Mouse (Mus musculus) olfactory bulb, adult 2 months (tissue): Measurements from ENCODE around the gene Abca12. TPM values are rescaled to one million over a fixed set of nuclear protein-coding genes. Genes with fewer than 3 reads are reported as not detected.

ENCODE experiments used
- H3K27ac ChIP-seq: fragments of 200-500 bp; 2 replicates; pipeline ENCODE4 v1.5.1; 2012; ENCODE audit warnings: low read depth, low read length; ENCODE audit not compliant: insufficient read depth
- H3K4me1 ChIP-seq: fragments of 200-500 bp; 2 replicates; pipeline ENCODE4 v1.6.1; 2012; ENCODE audit warnings: low read length; ENCODE audit not compliant: control insufficient read depth, insufficient read depth
- H3K4me3 ChIP-seq: fragments of 200-500 bp; 2 replicates; pipeline ENCODE4 v1.5.1; 2012; ENCODE audit warnings: mild to moderate bottlenecking, low read depth, low read length, moderate library complexity; ENCODE audit not compliant: insufficient read depth
- CTCF ChIP-seq: fragments of 200-500 bp; IDR thresholded peaks from 2 replicates; pipeline ENCODE4 v1.5.1; 2012; ENCODE audit warnings: low read depth, mild to moderate bottlenecking, low read length, moderate library complexity; ENCODE audit not compliant: insufficient read depth
- POLR2A ChIP-seq: fragments of 200-500 bp; IDR thresholded peaks from 2 replicates; pipeline ENCODE4 v1.6.1; 2012; ENCODE audit warnings: mild to moderate bottlenecking, low read depth, low read length, moderate library complexity; ENCODE audit not compliant: insufficient read depth
- WGBS: fragments of 180-500 bp; shearing (Covaris S2); methylation state at CpG from one replicate; pipeline ENCODE4 v1.1.7; 2018; 5-methylcytosine and 5-hydroxymethylcytosine counted together
- polyA plus RNA-seq: library from polyadenylated mRNA; stranded (reverse); fragments of >200 nt; gene quantifications from 2 replicates; pipeline ENCODE4 v1.2.4, GENCODE M21; 2012; ENCODE audit warnings: low replicate concordance; ENCODE audit not compliant: missing spikeins, insufficient read depth, insufficient read length

The Abca12 gene
- polyA plus RNA-seq, 1 experiment: not detected

DNA sequence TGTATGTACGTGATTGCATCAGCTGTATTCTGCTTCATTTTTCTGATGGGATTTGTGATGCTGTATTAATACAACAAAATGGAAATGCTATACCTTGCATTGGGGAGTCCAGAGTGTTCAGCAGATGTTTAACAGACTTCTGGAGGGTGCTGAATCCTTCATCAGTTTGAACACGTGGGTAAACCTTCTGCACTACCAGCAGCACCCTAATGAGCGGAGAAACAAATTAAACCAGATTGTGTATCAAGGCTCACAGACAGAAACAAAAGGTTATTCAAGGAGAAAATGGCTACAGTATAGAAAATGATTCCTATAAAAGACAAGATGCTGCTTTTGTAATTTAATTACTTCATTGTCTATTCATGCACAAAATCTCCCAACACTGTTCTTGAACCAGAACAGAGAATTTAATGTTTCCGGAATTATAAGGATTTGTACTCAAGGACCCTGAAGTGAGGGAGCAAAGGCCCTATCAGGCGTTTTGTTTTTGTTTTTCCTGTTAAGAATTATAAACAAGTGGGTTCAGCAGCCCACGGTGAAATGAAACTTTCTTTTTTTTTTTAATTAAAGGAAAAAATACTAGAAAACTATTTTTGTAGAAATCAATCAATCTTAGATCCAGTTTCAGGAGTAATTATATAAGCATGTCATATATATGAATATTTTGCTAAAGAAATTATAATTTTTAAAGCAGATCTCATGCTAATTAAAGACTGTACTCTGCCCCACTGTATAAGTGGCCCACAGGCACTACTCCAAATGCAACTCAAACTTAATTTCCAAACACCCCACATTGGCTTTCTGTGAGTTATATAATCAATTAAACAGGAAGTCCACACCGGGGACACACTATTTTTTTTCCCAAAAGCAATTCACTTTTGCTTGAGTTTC, 73.1 kb downstream of the Abca12 start:
- TF ChIP-seq POLR2A (no peak), CTCF (no peak)
- H3K27ac ChIP-seq: no peak overlapping the region
- H3K4me1 ChIP-seq: no peaks in the 10 kb centered on the region
- no peak overlapping the region for H3K4me3 ChIP-seq
- 59% methylated on average over 7 of the region's 7 CpGs for WGBS

DNA sequence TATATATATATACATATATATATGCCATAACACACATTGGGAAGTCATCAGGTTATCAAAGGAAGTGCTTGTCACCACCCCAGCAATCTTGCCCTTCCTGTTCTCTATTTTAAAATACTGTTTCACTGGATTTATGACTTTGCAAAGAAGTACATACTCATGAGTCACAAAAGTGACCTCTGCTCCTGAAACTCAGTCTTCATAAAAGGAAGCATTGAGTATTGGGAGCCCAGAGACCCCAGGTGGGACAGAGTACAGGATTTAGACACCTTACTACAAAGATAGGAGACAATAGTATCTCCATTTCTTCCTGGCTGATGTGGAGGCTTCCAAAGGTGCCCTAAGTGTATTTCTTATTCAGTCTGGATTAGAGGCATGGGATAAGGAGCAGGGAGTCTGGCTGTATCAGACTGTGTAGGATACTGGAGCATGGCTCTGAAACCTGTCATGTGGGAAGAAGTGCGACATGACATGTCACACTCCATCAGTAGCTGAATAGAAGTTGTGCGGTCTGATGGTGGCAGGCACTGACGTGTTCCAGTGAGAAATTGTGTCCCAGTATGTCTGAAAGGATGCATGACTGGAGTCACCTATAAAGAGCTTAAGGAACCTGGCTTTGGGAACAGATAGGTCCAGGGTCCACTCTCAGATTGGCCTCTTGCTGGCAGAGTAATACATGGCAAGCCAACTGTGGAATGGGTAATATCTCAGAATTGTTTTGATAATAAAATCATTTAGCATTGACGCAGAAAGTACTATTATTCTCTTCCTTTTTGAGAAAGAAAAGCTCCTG, 76.0 kb downstream of the Abca12 start:
- Histone ChIP-seq H3K27ac (no peak overlapping the region), H3K4me1 (no peaks in the 10 kb centered on the region), H3K4me3 (no peak overlapping the region)
- WGBS: 88% methylated on average over 4 of the region's 4 CpGs
- no peak for TF ChIP-seq CTCF

DNA sequence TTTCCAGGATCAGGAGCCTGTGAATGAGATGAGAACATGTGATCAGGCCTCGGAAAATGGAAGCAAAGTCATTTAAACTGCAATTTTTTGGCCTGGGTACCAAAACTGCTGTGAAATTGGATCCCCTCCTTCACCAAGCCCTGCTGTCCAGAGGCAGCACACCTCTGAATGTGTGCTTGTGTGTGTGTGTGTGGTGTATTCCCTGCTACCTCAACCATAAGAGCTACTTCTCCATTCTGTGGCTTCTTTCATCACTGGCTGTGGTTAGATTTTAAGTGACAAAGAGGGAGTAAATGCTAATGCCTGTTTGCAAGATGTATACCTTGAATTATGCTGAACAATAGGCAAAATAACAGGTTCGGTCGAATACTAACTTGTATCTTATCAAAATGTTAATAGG, 84.4 kb downstream of the Abca12 start:
- Histone ChIP-seq H3K27ac (no peak overlapping the region), H3K4me3 (no peak overlapping the region), H3K4me1 (no peaks in the 10 kb centered on the region)
- 82% methylated on average over 3 of the region's 3 CpGs for WGBS
- TF ChIP-seq POLR2A (no peak), CTCF (no peak)

DNA sequence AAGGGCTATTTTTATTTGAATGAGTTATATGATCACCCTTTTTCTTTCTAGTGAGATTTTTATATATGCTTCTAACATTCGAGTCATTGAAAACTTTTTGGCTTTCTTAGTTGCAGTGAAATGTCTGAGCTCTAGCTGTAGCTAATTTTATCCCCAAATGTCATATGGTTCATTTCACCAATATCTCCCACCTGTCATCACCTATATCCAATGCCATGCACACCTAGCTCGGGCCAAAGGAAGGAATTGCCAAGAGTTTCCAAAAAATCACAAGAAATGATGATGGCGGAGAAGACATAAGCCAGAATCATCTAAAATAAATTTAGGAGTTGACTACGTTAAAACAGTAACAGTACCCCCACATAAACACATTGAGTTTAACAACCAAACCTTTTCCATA, 102.5 kb downstream of the Abca12 start:
- Histone ChIP-seq H3K27ac (no peak overlapping the region), H3K4me3 (no peak overlapping the region), H3K4me1 (no peaks in the 10 kb centered on the region)
- TF ChIP-seq POLR2A (no peak), CTCF (no peak)
- 96% methylated on average over 4 of the region's 4 CpGs for WGBS

DNA sequence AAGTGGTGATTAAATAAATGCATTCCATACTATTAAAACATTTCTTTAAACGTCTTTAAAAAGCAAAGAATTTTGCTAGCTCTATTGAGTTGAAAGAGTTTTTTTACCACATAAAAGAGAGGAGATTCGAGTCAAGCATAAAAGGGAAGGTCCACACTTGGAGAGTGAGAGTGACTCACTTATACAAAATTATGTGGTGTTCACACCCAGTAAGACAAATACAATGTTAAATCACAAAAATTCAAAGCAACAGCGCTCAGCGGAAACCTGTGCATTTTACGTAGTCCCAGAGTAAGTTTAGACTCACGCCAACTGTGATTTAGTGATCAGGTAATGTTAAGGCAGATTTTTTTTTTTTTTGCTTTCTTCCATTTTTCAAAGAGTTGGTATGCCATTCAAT, 104.1 kb downstream of the Abca12 start:
- H3K4me3 ChIP-seq: no peak overlapping the region
- H3K4me1 ChIP-seq: no peaks in the 10 kb centered on the region
- 83% methylated on average over 6 of the region's 6 CpGs for WGBS
- H3K27ac ChIP-seq: no peak overlapping the region
- TF ChIP-seq POLR2A: no peak
- no peak for TF ChIP-seq CTCF

DNA sequence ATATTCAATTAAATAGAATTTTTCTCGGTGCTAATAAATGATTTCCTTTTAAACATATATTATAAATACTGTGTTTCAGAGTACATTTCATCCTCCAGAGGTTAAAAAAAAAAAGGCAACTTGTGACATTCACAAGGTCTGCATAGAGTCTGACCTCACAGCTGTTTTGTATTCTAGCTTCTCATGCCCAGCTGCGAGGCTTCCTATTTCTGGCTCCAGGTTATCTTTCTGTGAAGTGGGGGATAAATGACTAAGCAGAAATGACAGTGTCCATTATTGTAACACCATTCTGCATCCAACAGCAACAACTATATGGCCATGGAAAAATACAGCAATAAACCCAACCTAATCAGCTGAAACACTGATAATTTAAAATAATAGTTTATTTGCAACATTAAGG, 107.3 kb downstream of the Abca12 start:
- TF ChIP-seq CTCF: no peak
- TF ChIP-seq POLR2A: no peak
- H3K4me3 ChIP-seq: no peak overlapping the region
- H3K4me1 ChIP-seq: no peaks in the 10 kb centered on the region
- 72% methylated on average over 2 of the region's 2 CpGs for WGBS
- no peak overlapping the region for H3K27ac ChIP-seq

DNA sequence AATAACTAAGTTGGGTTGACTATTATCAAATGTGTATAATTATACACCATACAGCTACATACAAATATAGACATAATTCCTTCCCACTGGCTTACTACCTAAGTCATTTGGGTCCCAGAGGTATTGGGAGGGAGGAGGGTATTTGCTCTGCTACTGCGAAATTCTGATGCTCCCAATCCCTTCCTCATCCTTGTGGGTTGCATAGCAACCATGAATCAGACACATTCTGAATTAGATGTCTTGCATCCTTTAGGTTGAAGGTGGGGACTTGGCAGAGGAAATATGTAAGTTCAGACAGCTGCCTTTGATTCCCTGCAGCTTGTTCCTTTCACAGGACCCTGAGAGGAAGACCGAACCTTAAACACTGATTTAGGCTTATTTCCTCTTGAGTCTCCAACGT, 108.5 kb downstream of the Abca12 start:
- no peak for TF ChIP-seq CTCF
- TF ChIP-seq POLR2A: no peak
- no peak overlapping the region for H3K27ac ChIP-seq
- H3K4me1 ChIP-seq: no peaks in the 10 kb centered on the region
- H3K4me3 ChIP-seq: no peak overlapping the region
- WGBS: 54% methylated on average over 3 of the region's 3 CpGs

DNA sequence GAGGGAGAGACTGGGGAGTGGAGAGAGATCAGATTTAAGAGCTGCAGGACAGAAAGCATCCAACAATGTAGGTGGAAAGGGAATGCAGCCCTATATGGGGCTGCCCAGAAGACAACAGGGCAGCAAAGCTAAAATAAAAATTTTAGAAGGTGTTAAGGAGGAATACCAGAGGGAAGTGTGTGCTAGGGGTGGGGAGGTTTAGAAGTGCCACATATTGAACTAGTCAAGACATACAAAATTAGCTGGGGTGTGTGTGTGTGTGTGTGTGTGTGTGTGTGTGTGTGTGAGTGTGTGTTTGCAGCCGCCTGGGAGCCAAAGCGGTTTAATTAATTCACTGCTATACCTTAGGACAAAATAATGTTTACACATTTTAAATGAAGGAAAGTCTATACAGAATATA, 110.1 kb downstream of the Abca12 start:
- TF ChIP-seq POLR2A: no peak
- TF ChIP-seq CTCF: no peak
- Histone ChIP-seq H3K4me3 (no peak overlapping the region), H3K4me1 (no peaks in the 10 kb centered on the region), H3K27ac (no peak overlapping the region)
- WGBS: 90% methylated on average over 2 of the region's 2 CpGs

DNA sequence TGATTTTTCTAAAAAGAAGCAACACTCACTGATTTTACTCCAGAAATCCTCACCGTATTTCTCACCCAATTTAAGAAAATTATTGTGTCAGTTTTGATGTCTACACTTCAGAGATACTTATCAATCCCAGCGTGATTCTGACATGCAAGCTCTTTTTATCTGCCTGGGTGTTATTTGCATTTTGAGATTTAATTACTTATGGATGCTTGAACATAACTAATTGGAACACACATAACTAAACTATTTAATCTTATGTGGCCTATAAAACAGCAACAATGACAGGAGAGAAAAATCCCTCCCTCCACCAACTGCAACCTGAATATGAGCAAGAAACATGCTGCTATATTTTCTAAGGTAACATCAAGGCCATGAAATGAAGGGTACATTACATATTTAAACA, 117.7 kb downstream of the Abca12 start:
- Histone ChIP-seq H3K27ac (no peak overlapping the region), H3K4me1 (no peaks in the 10 kb centered on the region), H3K4me3 (no peak overlapping the region)
- WGBS: 61% methylated on average over 2 of the region's 2 CpGs
- TF ChIP-seq CTCF (no peak), POLR2A (no peak)
